Mouse (Mus musculus) neutrophil, adult 5-6 weeks (primary cell): ENCODE measurements around the gene Plscr3. TPM values are rescaled to one million over a fixed set of nuclear protein-coding genes. Genes with fewer than 3 reads are reported as not detected.

ENCODE experiments used
- ATAC-seq: fragments of 151-379, 151-347 bp; 2 replicates; pipeline ENCODE4 v1.8.0; 2017; ENCODE audit warnings: mild to moderate bottlenecking, moderate TSS enrichment; ENCODE audit not compliant: insufficient number of reproducible peaks, poor library complexity, low FRiP score, severe bottlenecking; ENCODE audit errors: extremely low read depth
- total RNA-seq: library from RNA; stranded (forward); fragments of 200-1000 nt; gene quantifications from 2 replicates; pipeline ENCODE4 v1.2.3, GENCODE M21; 2017

Gene Plscr3
- total RNA-seq: 4.4 and 5.0 TPM in 2 replicates

DNA sequence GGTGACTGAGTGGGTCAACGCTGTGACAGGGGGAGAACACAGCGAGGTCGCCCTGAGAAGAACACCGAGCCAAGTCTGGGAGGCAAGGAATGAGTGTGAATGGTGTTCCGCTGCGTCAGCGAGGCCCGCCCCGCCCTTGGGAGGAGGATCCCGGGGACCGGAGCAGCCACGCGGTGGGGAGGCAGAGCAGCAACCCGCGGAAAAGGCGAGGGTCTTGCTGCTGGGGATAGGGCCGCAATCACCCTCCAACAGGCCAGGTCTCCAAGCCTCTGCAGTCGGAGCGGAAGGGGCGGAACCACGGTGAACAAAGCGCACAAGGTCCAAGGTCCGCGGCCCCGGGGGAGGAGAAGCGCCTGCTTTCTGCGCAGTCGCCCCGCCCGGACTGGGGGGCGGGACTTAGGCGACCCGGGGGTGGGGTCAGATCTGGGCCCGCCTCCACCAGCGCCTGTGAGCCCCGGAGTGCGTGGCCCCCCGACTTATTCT lies at the start of gene Plscr3:
Plscr3 (plus strand) TSS at position 179 of the 483 bp plus-strand sequence.
- peak; percentile 74 for ATAC-seq

- no peak for ATAC-seq
Observed at GRCm38 (mm10) chr11:69797924-69798323, 48.3 kb upstream of the Plscr3 start.

- ATAC-seq: no peak
Observed at GRCm38 (mm10) chr11:69799394-69800137, 46.6 kb upstream of the Plscr3 start.

- no peak for ATAC-seq
Observed at GRCm38 (mm10) chr11:69800138-69800391, 46.1 kb upstream of the Plscr3 start.

GRCm38 (mm10) chr11:69800392-69801197 lies 45.6 kb upstream of the Plscr3 start:
- ATAC-seq: no peak

DNA sequence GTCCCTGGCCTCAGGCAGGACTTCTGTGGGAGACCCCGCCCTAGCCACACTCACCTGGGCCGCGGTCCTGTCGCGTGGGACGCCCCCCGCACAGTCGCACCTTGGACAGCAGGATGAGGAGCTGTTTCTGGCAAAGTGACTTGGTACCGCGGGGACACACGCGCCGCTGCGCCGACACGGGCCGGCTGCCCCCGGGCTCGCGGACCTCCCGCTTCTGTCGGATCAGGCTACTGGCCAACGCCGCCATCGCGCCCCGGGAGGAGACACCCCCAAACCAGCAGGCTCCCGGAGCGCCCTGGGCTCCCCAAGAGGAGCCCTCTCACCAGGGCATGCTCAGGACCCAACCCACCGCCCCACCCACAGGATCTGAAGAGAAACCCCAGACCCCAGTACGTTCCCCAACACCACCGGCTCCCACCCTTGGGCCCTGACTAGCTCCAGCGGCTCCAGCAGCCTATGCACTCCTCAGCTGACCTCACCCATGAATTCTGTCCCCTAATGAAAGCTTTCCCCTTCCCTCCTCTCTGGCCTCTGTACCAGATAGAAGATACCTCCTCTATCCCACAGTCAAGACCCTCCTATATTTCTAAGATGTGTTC lies 44.7 kb upstream of the Plscr3 start, which contains the start of gene Fgf11:
Fgf11 (minus strand) TSS at position 479 of the 599 bp plus-strand sequence.
- ATAC-seq: no peak

GRCm38 (mm10) chr11:69802648-69803105 lies 43.5 kb upstream of the Plscr3 start:
- no peak for ATAC-seq

DNA sequence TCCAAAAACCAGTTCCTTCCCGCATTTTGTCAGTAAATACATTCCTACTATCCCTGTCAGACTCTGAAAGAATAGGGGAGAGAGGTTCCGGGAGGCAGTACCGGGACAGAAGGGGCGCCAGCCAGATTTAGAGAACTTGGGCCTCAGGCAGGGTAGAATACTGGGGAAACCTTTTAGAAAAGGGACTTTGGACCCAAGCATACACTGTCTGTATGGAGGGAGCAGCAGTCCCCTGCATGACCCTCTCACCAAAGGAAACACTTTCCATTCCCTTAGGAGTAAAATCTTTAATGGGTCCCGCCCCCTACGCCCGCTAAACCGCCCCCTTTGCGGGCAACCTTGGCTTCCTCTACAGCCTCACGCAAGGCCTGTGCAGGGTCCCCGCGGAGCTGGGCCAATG lies 42.8 kb upstream of the Plscr3 start:
- no peak for ATAC-seq

GRCm38 (mm10) chr11:69803786-69804651 lies 42.2 kb upstream of the Plscr3 start:
- ATAC-seq: peak; percentile 43

- ATAC-seq: no peak
Observed at GRCm38 (mm10) chr11:69804652-69804940, 41.6 kb upstream of the Plscr3 start.

- ATAC-seq: no peak
Observed at GRCm38 (mm10) chr11:69804972-69805909, 40.9 kb upstream of the Plscr3 start, which contains the start of gene Tmem102. Gene Tmem102, minus strand, starts transcription at chr11:69805624.

GRCm38 (mm10) chr11:69806378-69806777 lies 39.8 kb upstream of the Plscr3 start:
- no peak for ATAC-seq

DNA sequence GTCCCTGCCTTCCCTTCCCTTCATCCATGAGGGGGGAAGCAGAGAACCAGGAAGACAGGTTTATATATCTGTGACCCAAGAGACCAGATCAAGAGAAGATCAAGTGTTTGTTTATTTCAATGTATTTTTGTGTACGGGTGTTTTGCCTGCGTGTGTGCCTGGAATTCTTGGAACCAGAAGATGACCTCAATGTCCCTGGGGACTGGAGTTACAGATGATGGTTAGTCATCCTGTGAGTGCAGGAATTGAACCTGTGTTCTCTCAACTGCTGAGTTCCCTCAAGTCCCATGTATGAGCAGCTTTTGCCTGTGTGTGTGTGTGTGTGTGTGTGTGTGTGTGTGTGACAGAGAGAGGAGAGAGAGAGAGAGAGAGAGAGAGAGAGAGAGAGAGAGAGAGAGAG lies 38.5 kb upstream of the Plscr3 start:
- ATAC-seq: no peak

DNA sequence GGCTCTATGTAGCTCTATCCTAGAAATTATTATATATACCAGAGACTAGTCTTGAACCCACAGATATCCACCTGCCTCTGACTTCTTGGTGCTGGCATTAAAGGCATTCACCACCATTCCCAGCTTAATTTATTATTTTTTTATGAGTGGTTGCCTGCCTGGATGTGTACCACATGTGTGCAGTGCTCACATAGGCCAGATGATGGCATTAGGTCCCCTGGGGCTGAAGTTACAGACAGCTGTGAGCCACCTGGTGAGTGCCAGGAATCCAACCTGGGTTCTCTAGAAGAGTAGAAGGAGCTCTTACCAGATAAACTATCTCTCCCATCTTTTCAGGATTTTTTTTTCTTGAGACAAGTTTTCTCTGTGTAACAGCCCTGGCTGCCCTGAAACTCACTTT lies 35.9 kb upstream of the Plscr3 start:
- no peak for ATAC-seq

GRCm38 (mm10) chr11:69815155-69815554 lies 31.0 kb upstream of the Plscr3 start, which contains the start of gene Gm39566:
Gene Gm39566, minus strand, starts transcription at chr11:69815298.
- no peak for ATAC-seq

GRCm38 (mm10) chr11:69816520-69816919 lies 29.7 kb upstream of the Plscr3 start:
- no peak for ATAC-seq

DNA sequence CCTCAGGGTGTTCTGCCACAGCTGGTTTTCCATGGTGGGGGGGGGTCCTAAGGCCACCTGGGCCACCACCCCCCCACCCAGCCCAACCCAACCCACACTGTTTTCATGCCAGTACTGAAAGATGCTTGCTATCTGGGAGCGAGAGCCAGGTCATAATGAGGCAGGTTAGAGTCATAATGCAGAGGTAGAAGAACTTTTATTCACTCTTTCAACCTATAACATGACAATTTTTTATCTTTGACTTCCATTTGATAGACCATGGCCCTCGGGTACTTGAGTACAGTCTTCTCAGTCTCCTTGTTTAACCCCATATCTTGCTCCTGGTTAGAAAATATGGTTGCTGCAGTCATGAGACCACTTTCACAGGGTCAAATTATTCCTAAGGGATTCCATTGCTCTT lies 27.8 kb upstream of the Plscr3 start, which contains the start of gene Spem2:
Spem2 (minus strand) TSS at position 101 of the 400 bp plus-strand sequence.
- ATAC-seq: no peak

GRCm38 (mm10) chr11:69818871-69819270 lies 27.3 kb upstream of the Plscr3 start:
- ATAC-seq: no peak
